9 mouse cellular contexts compared by ENCODE assay signal in the genomic region with DNA sequence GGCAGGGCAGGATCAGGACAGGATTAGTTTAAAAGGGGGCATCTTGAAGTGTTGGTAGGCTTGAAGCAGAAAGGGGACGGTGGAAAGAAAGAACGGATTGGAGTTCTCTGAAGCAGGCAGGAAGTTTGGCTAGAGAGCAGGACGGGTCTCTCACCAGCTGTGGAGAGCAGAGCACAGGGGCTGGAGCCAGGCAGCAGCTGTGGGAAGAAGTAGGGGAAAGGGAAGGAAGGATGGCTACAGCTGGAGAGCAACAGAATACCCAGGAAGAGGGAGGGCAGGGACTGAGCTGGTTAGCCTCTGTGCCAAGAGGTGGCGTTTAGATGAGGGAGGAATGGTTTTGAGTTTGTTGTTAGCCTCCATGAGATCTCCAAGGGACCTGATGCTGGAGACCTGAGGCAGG. TPM values are rescaled to one million over a fixed set of nuclear protein-coding genes. Genes with fewer than 3 reads are reported as not detected.
DNase-seq lines count a peak whose midpoint lies in the region; ATAC-seq and TF ChIP-seq lines count a peak whose summit lies in the region.
"Had no signal": no experiment of that assay in that cellular context is flagged by ENCODE, and none has a peak within 500 bp of the region (broad histone marks: within the 10 kb centered on the region; RNA-seq: fewer than 3 reads in every experiment).

No protein-coding gene starts in this region.

- no peak for TF ChIP-seq CTCF in cerebellum, adult 2 months (IDR thresholded peaks at IDR 0.05; ENCODE audit: borderline replicate concordance, insufficient read depth, low read depth, low read length)

- 0 out of 2 replicates have a peak overlapping the region, but pooled peaks have one; percentile 11 for H3K27ac ChIP-seq in cerebellum, adult 2 months (ENCODE audit: insufficient read depth, low read length)
- H3K27ac ChIP-seq in embryonic facial prominence, embryonic 13.5 days: peak overlapping the region; percentile 18; the same call in 1 of the 2 replicates
- peak overlapping the region; percentile 16 for H3K27ac ChIP-seq in hindbrain, embryonic 15.5 days (replicated peaks)
- peak overlapping the region; percentile 100 for H3K27ac ChIP-seq in midbrain, embryonic 10.5 days (replicated peaks)

- H3K4me3 ChIP-seq in cerebellum, adult 2 months (replicated peaks; ENCODE audit: insufficient read depth, low read depth, low read length): no peak overlapping the region
- H3K4me3 ChIP-seq in embryonic facial prominence, embryonic 13.5 days: no peak overlapping the region
- no peak overlapping the region for H3K4me3 ChIP-seq in hindbrain, embryonic 15.5 days
- peak overlapping the region; percentile 99 for H3K4me3 ChIP-seq in midbrain, embryonic 10.5 days

- DNase-seq in cerebellum, adult 2 months: no peak
- DNase-seq in cerebellum, postnatal 4 days (ENCODE audit: low spot score in 2 of 2): no peak
- DNase-seq in midbrain, embryonic 10.5 days (ENCODE audit: low spot score): no peak
- DNase-seq in thymus, postnatal 25 days: no peak
- DNase-seq: thymus, postnatal 4 days had no signal

- no peaks in the 10 kb centered on the region for H3K9me3 ChIP-seq in embryonic facial prominence, embryonic 13.5 days
- H3K9me3 ChIP-seq in hindbrain, embryonic 15.5 days: no peaks in the 10 kb centered on the region
- H3K9me3 ChIP-seq in midbrain, embryonic 10.5 days (replicated peaks): no peaks in the 10 kb centered on the region

- no peak for TF ChIP-seq POLR2A in cerebellum, adult 2 months (IDR thresholded peaks at IDR 0.05; ENCODE audit: borderline replicate concordance, insufficient read depth, low read length)

- no peaks in the 10 kb centered on the region for H3K4me1 ChIP-seq in cerebellum, adult 2 months (ENCODE audit: control insufficient read depth, insufficient read depth, low read length)
- peaks cover 38% of the 10 kb centered on the region for H3K4me1 ChIP-seq in embryonic facial prominence, embryonic 13.5 days
- H3K4me1 ChIP-seq in hindbrain, embryonic 15.5 days (replicated peaks): peaks cover 34% of the 10 kb centered on the region
- peaks cover 61% of the 10 kb centered on the region for H3K4me1 ChIP-seq in midbrain, embryonic 10.5 days

- peak overlapping the region; percentile 12; the same call in 1 of the 2 replicates for H3K4me2 ChIP-seq in embryonic facial prominence, embryonic 13.5 days
- H3K4me2 ChIP-seq in hindbrain, embryonic 15.5 days: peak overlapping the region; percentile 92

- WGBS in cerebellum, adult 2 months: 41% methylated on average over 4 of the region's 4 CpGs
- WGBS in embryonic facial prominence, embryonic 13.5 days: 16% methylated on average over 4 of the region's 4 CpGs
- 26% methylated on average over 4 of the region's 4 CpGs for WGBS in hindbrain, embryonic 15.5 days
- WGBS in midbrain, embryonic 10.5 days: 19% methylated on average over 4 of the region's 4 CpGs

- H3K36me3 ChIP-seq in embryonic facial prominence, embryonic 13.5 days: peaks cover 5% of the 10 kb centered on the region; the same call in 1 of the 2 replicates
- no peaks in the 10 kb centered on the region for H3K36me3 ChIP-seq in hindbrain, embryonic 15.5 days
- peaks cover 6% of the 10 kb centered on the region for H3K36me3 ChIP-seq in midbrain, embryonic 10.5 days

- H3K9ac ChIP-seq in embryonic facial prominence, embryonic 13.5 days: 0 out of 2 replicates have a peak overlapping the region, but pooled peaks have one; percentile 37
- no peak overlapping the region for H3K9ac ChIP-seq in hindbrain, embryonic 15.5 days

- H3K27me3 ChIP-seq in cerebellum, adult 2 months (ENCODE audit: control insufficient read depth, insufficient read depth, low read length): no peaks in the 10 kb centered on the region
- peaks cover 6% of the 10 kb centered on the region; the same call in 1 of the 2 replicates for H3K27me3 ChIP-seq in embryonic facial prominence, embryonic 13.5 days
- no peaks in the 10 kb centered on the region for H3K27me3 ChIP-seq in hindbrain, embryonic 15.5 days
- peaks cover 12% of the 10 kb centered on the region for H3K27me3 ChIP-seq in midbrain, embryonic 10.5 days (ENCODE audit: low read depth, poor library complexity, severe bottlenecking)

- no peak for ATAC-seq in embryonic facial prominence, embryonic 13.5 days (ENCODE audit: insufficient number of reproducible peaks, insufficient read depth, low FRiP score, low TSS enrichment, low read depth)
- no peak for ATAC-seq in hindbrain, embryonic 15.5 days (ENCODE audit: low FRiP score, low read depth)
- no peak for ATAC-seq in monocyte, adult 5-6 weeks (replicated peaks; ENCODE audit: insufficient number of reproducible peaks, low FRiP score, low TSS enrichment, poor library complexity, severe bottlenecking)
- no peak for ATAC-seq in granulocyte monocyte progenitor cell, adult 5-6 weeks (replicated peaks; ENCODE audit: poor library complexity, severe bottlenecking)

RNA-seq across cellular contexts. Expression of a gene that starts 0.7 kb away (rescaled TPM):
- 41.6 and 42.0 TPM in 2 replicates for polyA plus RNA-seq in cerebellum, adult 2 months (2012; rRNA removed)
- 34.9 and 40.3 TPM in 2 replicates for polyA plus RNA-seq in embryonic facial prominence, embryonic 13.5 days (2015; fragmentation: Nextera tagmentation; extraction: Ambion mirVana)
- 46.3 and 49.7 TPM in 2 replicates for polyA plus RNA-seq in hindbrain, embryonic 15.5 days (2015; fragmentation: Nextera tagmentation; extraction: Ambion mirVana)
- 26.4 and 27.2 TPM in 2 replicates for polyA plus RNA-seq in midbrain, embryonic 10.5 days (2016; fragmentation: Nextera tagmentation; extraction: Ambion mirVana)
- total RNA-seq in monocyte, adult 5-6 weeks (2017): 5.8 to 24.0 TPM (median 11.9 TPM) in 3 replicates
- total RNA-seq in granulocyte monocyte progenitor cell, adult 5-6 weeks (2014; fragmentation: Nextera tagmentation): 0.92 and 1.1 TPM in 2 replicates
- total RNA-seq in granulocyte monocyte progenitor cell, adult 5-6 weeks (2017): 1.5 and 1.6 TPM in 2 replicates

RNA-seq across cellular contexts. Expression of a gene that starts 29.1 kb away (rescaled TPM):
- 29.6 and 30.2 TPM in 2 replicates for polyA plus RNA-seq in cerebellum, adult 2 months (2012; rRNA removed)
- polyA plus RNA-seq in embryonic facial prominence, embryonic 13.5 days (2015; fragmentation: Nextera tagmentation; extraction: Ambion mirVana): 43.1 and 47.0 TPM in 2 replicates
- polyA plus RNA-seq in hindbrain, embryonic 15.5 days (2015; fragmentation: Nextera tagmentation; extraction: Ambion mirVana): 41.8 and 43.9 TPM in 2 replicates
- polyA plus RNA-seq in midbrain, embryonic 10.5 days (2016; fragmentation: Nextera tagmentation; extraction: Ambion mirVana): 70.5 and 73.9 TPM in 2 replicates
- 45.9 to 57.0 TPM (median 46.6 TPM) in 3 replicates for total RNA-seq in monocyte, adult 5-6 weeks (2017)
- 28.2 and 32.0 TPM in 2 replicates for total RNA-seq in granulocyte monocyte progenitor cell, adult 5-6 weeks (2014; fragmentation: Nextera tagmentation)
- 14.3 and 15.8 TPM in 2 replicates for total RNA-seq in granulocyte monocyte progenitor cell, adult 5-6 weeks (2017)

RNA-seq across cellular contexts. Expression of a gene that starts 50.0 kb away (rescaled TPM):
- 350 and 367 TPM in 2 replicates for polyA plus RNA-seq in cerebellum, adult 2 months (2012; rRNA removed)
- 374 and 398 TPM in 2 replicates for polyA plus RNA-seq in embryonic facial prominence, embryonic 13.5 days (2015; fragmentation: Nextera tagmentation; extraction: Ambion mirVana)
- polyA plus RNA-seq in hindbrain, embryonic 15.5 days (2015; fragmentation: Nextera tagmentation; extraction: Ambion mirVana): 215 and 220 TPM in 2 replicates
- polyA plus RNA-seq in midbrain, embryonic 10.5 days (2016; fragmentation: Nextera tagmentation; extraction: Ambion mirVana): 413 and 417 TPM in 2 replicates
- total RNA-seq in monocyte, adult 5-6 weeks (2017): 220 to 406 TPM (median 277 TPM) in 3 replicates
- 195 and 201 TPM in 2 replicates for total RNA-seq in granulocyte monocyte progenitor cell, adult 5-6 weeks (2014; fragmentation: Nextera tagmentation)
- total RNA-seq in granulocyte monocyte progenitor cell, adult 5-6 weeks (2017): 500 and 715 TPM in 2 replicates

Comparison
In these comparisons a context has a peak if more than half of its experiments do, and no peak if none do; other contexts are left out.
1. H3K27ac ChIP-seq: peak in every context shown above with its lines; median percentile 100 in midbrain, embryonic 10.5 days; 18 in embryonic facial prominence, embryonic 13.5 days; 16 in hindbrain, embryonic 15.5 days; 11 in cerebellum, adult 2 months.